Mouse (Mus musculus) brain, embryonic 14.5 days (tissue): ENCODE results near the gene Smtnl1.

Experiments
- CTCF ChIP-seq: fragments of 200-500 bp; IDR thresholded peaks from 2 replicates; pipeline ENCODE4 v1.5.1; 2012; ENCODE audit warnings: inconsistent platforms, mild to moderate bottlenecking, moderate library complexity, borderline replicate concordance; ENCODE audit not compliant: insufficient read depth, insufficient read length; ENCODE audit errors: extremely low read depth
- POLR2A ChIP-seq: fragments of 200-500 bp; IDR thresholded peaks from 2 replicates; pipeline ENCODE4 v1.6.1; 2012; ENCODE audit warnings: mild to moderate bottlenecking, inconsistent platforms, borderline replicate concordance; ENCODE audit not compliant: poor library complexity, insufficient read depth, insufficient read length, severe bottlenecking; ENCODE audit errors: extremely low read depth

GRCm38 (mm10) chr2:84837107-84837506, 14.7 kb upstream of the Smtnl1 start:
- no peak for TF ChIP-seq CTCF
- no peak for TF ChIP-seq POLR2A
